9 mouse cellular contexts compared by ENCODE assay signal in genomic region chr13:109546337-109546736, GRCm38 (mm10).
DNase-seq lines count a peak whose midpoint lies in the region; ATAC-seq lines count a peak whose summit lies in the region.
"Had no signal": no experiment of that assay in that cellular context is flagged by ENCODE, and none has a peak within 500 bp of the region (broad histone marks: within the 10 kb centered on the region; RNA-seq: fewer than 3 reads in every experiment).

No protein-coding gene starts in this region.

- no peaks in the 10 kb centered on the region for H3K4me1 ChIP-seq in kidney, embryonic 16.5 days (ENCODE audit: insufficient read depth, low read length)
- H3K4me1 ChIP-seq in stomach, embryonic 15.5 days, result no peaks in the 10 kb centered on the region
- H3K4me1 ChIP-seq: embryonic facial prominence, embryonic 12.5 days had no signal

- ATAC-seq in kidney, embryonic 16.5 days (ENCODE audit: low FRiP score, low TSS enrichment), result no peak
- no peak for ATAC-seq in stomach, embryonic 15.5 days (ENCODE audit: insufficient read depth, low FRiP score, low read depth)

- H3K27me3 ChIP-seq in kidney, embryonic 16.5 days (ENCODE audit: insufficient read depth, low read length), result no peaks in the 10 kb centered on the region
- no peaks in the 10 kb centered on the region for H3K27me3 ChIP-seq in stomach, embryonic 15.5 days (replicated peaks)
- H3K27me3 ChIP-seq: embryonic facial prominence, embryonic 12.5 days had no signal

- no peak overlapping the region for H3K27ac ChIP-seq in kidney, embryonic 16.5 days (ENCODE audit: low read length)
- H3K27ac ChIP-seq in stomach, embryonic 15.5 days, result no peak overlapping the region
- H3K27ac ChIP-seq: embryonic facial prominence, embryonic 12.5 days had no signal

- peak overlapping the region; percentile 21; the same call in 1 of the 2 replicates for H3K4me2 ChIP-seq in kidney, embryonic 16.5 days (replicated peaks; ENCODE audit: low read depth, low read length)
- H3K4me2 ChIP-seq in stomach, embryonic 15.5 days, result peak overlapping the region; percentile 21; the same call in 1 of the 2 replicates
- H3K4me2 ChIP-seq: embryonic facial prominence, embryonic 12.5 days; heart, embryonic 11.5 days had no signal

- H3K4me3 ChIP-seq in kidney, embryonic 16.5 days (ENCODE audit: low read length), result no peak overlapping the region
- no peak overlapping the region for H3K4me3 ChIP-seq in stomach, embryonic 15.5 days (replicated peaks)
- H3K4me3 ChIP-seq: embryonic facial prominence, embryonic 12.5 days had no signal

- intact Hi-C loops in heart, postnatal 36 days (cut with DNase I), result no loop called here

- 47% methylated on average over 18 of the region's 18 CpGs for WGBS in kidney, embryonic 16.5 days
- 68% methylated on average over 18 of the region's 18 CpGs for WGBS in stomach, embryonic 15.5 days

- no peaks in the 10 kb centered on the region for H3K36me3 ChIP-seq in kidney, embryonic 16.5 days (ENCODE audit: insufficient read depth, low read length)
- no peaks in the 10 kb centered on the region for H3K36me3 ChIP-seq in stomach, embryonic 15.5 days
- H3K36me3 ChIP-seq: embryonic facial prominence, embryonic 12.5 days had no signal

- no peak overlapping the region for H3K9ac ChIP-seq in kidney, embryonic 16.5 days (replicated peaks; ENCODE audit: low read length)
- no peak overlapping the region for H3K9ac ChIP-seq in stomach, embryonic 15.5 days
- H3K9ac ChIP-seq: embryonic facial prominence, embryonic 12.5 days had no signal

- no peaks in the 10 kb centered on the region for H3K9me3 ChIP-seq in kidney, embryonic 16.5 days (ENCODE audit: low read length)
- no peaks in the 10 kb centered on the region for H3K9me3 ChIP-seq in stomach, embryonic 15.5 days
- H3K9me3 ChIP-seq: embryonic facial prominence, embryonic 12.5 days had no signal

- peak; percentile 15 for DNase-seq in retina, postnatal 1 day
- DNase-seq in retina, embryonic 14.5 days (ENCODE audit: low spot score), result no peak
- DNase-seq in cerebellum, adult 8-10 months, result peak; percentile 46
- DNase-seq in layer of hippocampus, adult 9-11 months, result no peak
- no peak for DNase-seq in heart, postnatal 36 days

Comparison
In these comparisons a context has a peak if more than half of its experiments do, and no peak if none do; other contexts are left out.
1. DNase-seq: peak in retina, postnatal 1 day (single experiment) and cerebellum, adult 8-10 months (single experiment); none in retina, embryonic 14.5 days (single experiment), layer of hippocampus, adult 9-11 months (single experiment) and heart, postnatal 36 days (0 of 2).